Comparison of ENCODE assay signal across 9 mouse cellular contexts in genomic region chr6:99193697-99194096, GRCm38 (mm10).
DNase-seq lines count a peak whose midpoint lies in the region; ATAC-seq lines count a peak whose summit lies in the region.
"Had no signal": no experiment of that assay in that cellular context is flagged by ENCODE, and none has a peak within 500 bp of the region (broad histone marks: within the 10 kb centered on the region; RNA-seq: fewer than 3 reads in every experiment).

No protein-coding gene starts in this region.

- no peak for ATAC-seq in frontal cortex, adult (ENCODE audit: low TSS enrichment)
- ATAC-seq: midbrain, embryonic 15.5 days had no signal

- intact Hi-C loops in heart, postnatal 10 days (cut with DNase I), result no loop called here

- DNase-seq in heart, adult 11 months, result peak; percentile 87
- DNase-seq in heart, postnatal 10 days, result no peak
- DNase-seq in MEL-GATA-1-ER (ENCODE audit: extremely low read depth, low read depth), result peak; percentile 60
- peak; percentile 51 for DNase-seq in heart, postnatal 4 days
- DNase-seq in lung, postnatal 10 days, result peak; percentile 69
- DNase-seq in thymus, postnatal 10 days (ENCODE audit: low spot score in 2 of 2), result no peak
- DNase-seq in retina, embryonic 14.5 days (ENCODE audit: low spot score), result no peak

Comparison
In these comparisons a context has a peak if more than half of its experiments do, and no peak if none do; other contexts are left out.
1. DNase-seq: peak in heart, adult 11 months (single experiment), MEL-GATA-1-ER (single experiment), heart, postnatal 4 days (single experiment) and lung, postnatal 10 days (single experiment); none in heart, postnatal 10 days (0 of 2), thymus, postnatal 10 days (0 of 2) and retina, embryonic 14.5 days (single experiment).